Mouse (Mus musculus): ENCODE results near the gene Zscan5b. TPM values are rescaled to one million over a fixed set of nuclear protein-coding genes. Genes with fewer than 3 reads are reported as not detected.

Zscan5b gene
- polyA plus RNA-seq, 1 experiment from 2014 or later: not detected

DNA sequence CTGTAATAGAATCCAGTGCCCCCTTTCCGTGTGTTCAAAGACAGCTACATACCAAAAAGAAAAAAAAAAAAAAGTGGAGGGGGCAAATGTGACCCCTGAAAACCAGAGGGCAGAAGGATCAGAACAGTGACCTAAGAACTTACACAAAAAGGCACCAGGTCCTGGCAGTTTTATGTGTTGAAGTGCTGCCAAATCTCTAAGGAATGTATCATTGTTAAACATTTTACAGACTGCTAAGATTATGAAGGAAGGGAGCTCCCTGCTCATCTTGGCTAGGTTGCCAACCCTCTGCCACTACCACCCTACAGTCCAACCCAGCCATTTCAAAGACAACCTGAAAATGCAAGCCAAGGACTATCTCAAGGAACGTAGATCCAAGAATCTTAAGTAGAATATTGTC lies 35.9 kb upstream of the Zscan5b start:
- peaks cover 18% of the 10 kb centered on the region for H3K36me3 ChIP-seq (ENCODE audit: control insufficient read depth, insufficient read depth, low read length)
- no peak for ATAC-seq (replicated peaks; ENCODE audit: low FRiP score)
- WGBS: 91% methylated on average over 2 of the region's 2 CpGs

DNA sequence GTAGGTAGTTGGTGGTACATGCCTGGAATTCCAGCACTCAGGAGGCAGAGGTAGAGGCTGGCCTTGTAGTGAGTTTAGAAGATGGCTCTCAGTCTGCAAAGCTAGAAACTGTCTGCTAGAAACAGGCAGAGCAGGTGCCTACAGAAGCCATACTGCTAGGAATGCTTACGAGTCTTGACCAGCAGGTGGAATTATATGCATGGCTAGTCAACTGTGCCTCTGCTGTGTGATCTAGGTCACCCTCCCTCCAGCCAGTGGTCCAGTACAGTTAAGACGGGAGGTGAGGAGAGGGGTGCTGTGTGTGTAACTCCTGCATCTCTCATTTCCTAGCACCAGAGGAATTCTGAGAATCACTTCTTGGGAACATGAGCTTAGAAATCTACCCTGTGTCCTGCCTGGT lies 35.3 kb upstream of the Zscan5b start:
- Histone ChIP-seq H3K4me2 (ENCODE audit: low read depth, low read length, severe bottlenecking) (no peak overlapping the region), H3K36me3 (ENCODE audit: control insufficient read depth, insufficient read depth, low read length) (peaks cover 18% of the 10 kb centered on the region), H3K4me3 (ENCODE audit: low read depth, low read length) (no peak overlapping the region), H3K9ac (ENCODE audit: low read length) (no peak overlapping the region), H3K27ac (ENCODE audit: low read depth, low read length) (no peak overlapping the region), H3K27me3 (ENCODE audit: control insufficient read depth, insufficient read depth, low read length) (no peaks in the 10 kb centered on the region), H3K9me3 (ENCODE audit: control insufficient read depth, low read length) (no peaks in the 10 kb centered on the region), H3K4me1 (replicated peaks; ENCODE audit: control insufficient read depth, insufficient read depth, low read length) (no peaks in the 10 kb centered on the region)
- no peak for DNase-seq (ENCODE audit: low spot score)
- 89% methylated on average over 2 of the region's 2 CpGs for WGBS
- ATAC-seq (replicated peaks; ENCODE audit: low FRiP score): no peak

More for the DNA sequence above, 35.9 kb upstream of the Zscan5b start:
- H3K4me3 ChIP-seq (ENCODE audit: low read depth, low read length): no peak overlapping the region
- H3K27ac ChIP-seq (ENCODE audit: low read depth, low read length): no peak overlapping the region
- no peaks in the 10 kb centered on the region for H3K9me3 ChIP-seq (ENCODE audit: control insufficient read depth, low read length)
- H3K4me2 ChIP-seq (ENCODE audit: low read depth, low read length, severe bottlenecking): no peak overlapping the region
- DNase-seq (ENCODE audit: low spot score): no peak
- H3K4me1 ChIP-seq (replicated peaks; ENCODE audit: control insufficient read depth, insufficient read depth, low read length): no peaks in the 10 kb centered on the region
- H3K27me3 ChIP-seq (ENCODE audit: control insufficient read depth, insufficient read depth, low read length): no peaks in the 10 kb centered on the region
- no peak overlapping the region for H3K9ac ChIP-seq (ENCODE audit: low read length)

DNA sequence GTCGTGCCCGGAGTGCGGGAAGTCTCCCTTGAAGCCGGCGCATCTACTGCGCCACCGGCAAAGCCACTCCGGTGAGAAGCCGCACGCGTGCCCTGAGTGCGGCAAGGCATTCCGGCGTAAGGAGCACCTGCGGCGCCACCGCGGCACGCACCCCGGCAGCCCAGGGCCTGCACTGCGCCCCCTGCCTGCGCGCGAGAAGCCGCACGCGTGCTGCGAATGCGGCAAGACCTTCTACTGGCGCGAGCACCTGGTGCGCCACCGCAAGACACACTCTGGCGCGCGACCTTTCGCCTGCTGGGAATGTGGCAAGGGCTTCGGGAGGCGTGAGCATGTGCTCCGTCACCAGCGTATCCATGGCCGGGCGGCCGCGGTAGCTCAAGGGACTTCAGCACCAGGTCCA lies 32.5 kb upstream of the Zscan5b start:
- WGBS: 44% methylated on average over 45 of the region's 45 CpGs
- peaks cover 16% of the 10 kb centered on the region for H3K36me3 ChIP-seq (ENCODE audit: control insufficient read depth, insufficient read depth, low read length)
- H3K27ac ChIP-seq (ENCODE audit: low read depth, low read length): no peak overlapping the region
- no peak overlapping the region for H3K4me2 ChIP-seq (ENCODE audit: low read depth, low read length, severe bottlenecking)
- DNase-seq (ENCODE audit: low spot score) (no peak), ATAC-seq (replicated peaks; ENCODE audit: low FRiP score) (0 out of 2 replicates have a peak, but pooled peaks have one; percentile 4)
- H3K9ac ChIP-seq (ENCODE audit: low read length): no peak overlapping the region
- H3K27me3 ChIP-seq (ENCODE audit: control insufficient read depth, insufficient read depth, low read length): no peaks in the 10 kb centered on the region
- H3K9me3 ChIP-seq (ENCODE audit: control insufficient read depth, low read length): no peaks in the 10 kb centered on the region
- H3K4me3 ChIP-seq (ENCODE audit: low read depth, low read length): no peak overlapping the region
- no peaks in the 10 kb centered on the region for H3K4me1 ChIP-seq (replicated peaks; ENCODE audit: control insufficient read depth, insufficient read depth, low read length)

DNA sequence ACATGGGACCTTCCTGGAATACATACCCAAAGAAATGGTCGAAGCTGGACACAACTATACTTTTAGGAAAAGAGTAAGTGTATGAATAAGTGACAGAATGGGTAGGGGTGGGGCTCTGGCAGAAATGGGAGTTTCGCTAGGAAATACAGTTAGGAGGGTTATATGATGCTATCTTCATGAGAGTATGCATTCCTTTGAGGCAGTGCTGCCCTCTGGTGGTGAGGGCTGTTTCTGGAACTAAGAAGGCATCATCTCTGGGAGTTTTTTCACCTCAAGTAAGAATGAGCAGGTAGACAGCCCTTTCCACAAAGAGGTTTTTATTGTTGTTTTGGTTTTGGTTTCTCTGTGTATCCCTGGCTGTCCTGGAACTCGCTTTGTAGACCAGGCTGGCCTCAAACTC lies 30.7 kb upstream of the Zscan5b start:
- DNase-seq (ENCODE audit: low spot score) (peak; percentile 72), ATAC-seq (replicated peaks; ENCODE audit: low FRiP score) (peak; percentile 12; the same call in 1 of the 2 replicates)
- Histone ChIP-seq H3K36me3 (ENCODE audit: control insufficient read depth, insufficient read depth, low read length) (peaks cover 6% of the 10 kb centered on the region; the same call in 1 of the 2 replicates), H3K27ac (ENCODE audit: low read depth, low read length) (no peak overlapping the region), H3K4me3 (ENCODE audit: low read depth, low read length) (no peak overlapping the region), H3K4me1 (replicated peaks; ENCODE audit: control insufficient read depth, insufficient read depth, low read length) (no peaks in the 10 kb centered on the region), H3K9me3 (ENCODE audit: control insufficient read depth, low read length) (no peaks in the 10 kb centered on the region), H3K27me3 (ENCODE audit: control insufficient read depth, insufficient read depth, low read length) (no peaks in the 10 kb centered on the region), H3K4me2 (ENCODE audit: low read depth, low read length, severe bottlenecking) (no peak overlapping the region), H3K9ac (ENCODE audit: low read length) (no peak overlapping the region)
- 40% methylated on average over 3 of the region's 3 CpGs for WGBS

DNA sequence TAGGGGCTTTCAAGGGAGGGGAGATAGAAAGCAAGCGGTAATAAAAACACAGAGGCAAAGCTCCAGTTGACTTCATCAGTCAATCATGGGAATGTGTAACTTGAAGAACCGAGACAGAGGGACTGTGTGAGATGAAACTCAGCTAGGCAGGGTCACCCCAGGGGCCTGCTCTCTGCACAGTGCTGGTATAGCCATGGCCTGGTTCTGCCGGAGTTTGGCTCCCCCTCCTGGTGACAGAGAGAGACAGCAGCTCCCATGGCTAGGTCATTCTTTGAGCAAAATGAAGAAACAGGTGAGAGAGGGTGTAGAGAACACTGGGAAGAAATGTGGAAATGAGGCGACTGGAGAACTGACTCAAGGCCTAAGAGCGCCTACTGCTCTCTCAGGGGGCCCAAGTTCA lies 27.9 kb upstream of the Zscan5b start:
- ATAC-seq (replicated peaks; ENCODE audit: low FRiP score) (peak; percentile 71), DNase-seq (ENCODE audit: low spot score) (peak; percentile 82)
- no peak overlapping the region for H3K4me2 ChIP-seq (ENCODE audit: low read depth, low read length, severe bottlenecking)
- no peaks in the 10 kb centered on the region for H3K36me3 ChIP-seq (ENCODE audit: control insufficient read depth, insufficient read depth, low read length)
- 18% methylated on average over 5 of the region's 5 CpGs for WGBS
- H3K27me3 ChIP-seq (ENCODE audit: control insufficient read depth, insufficient read depth, low read length): no peaks in the 10 kb centered on the region
- H3K27ac ChIP-seq (ENCODE audit: low read depth, low read length): no peak overlapping the region
- no peak overlapping the region for H3K4me3 ChIP-seq (ENCODE audit: low read depth, low read length)
- no peaks in the 10 kb centered on the region for H3K4me1 ChIP-seq (replicated peaks; ENCODE audit: control insufficient read depth, insufficient read depth, low read length)
- H3K9ac ChIP-seq (ENCODE audit: low read length): no peak overlapping the region
- no peaks in the 10 kb centered on the region for H3K9me3 ChIP-seq (ENCODE audit: control insufficient read depth, low read length)

DNA sequence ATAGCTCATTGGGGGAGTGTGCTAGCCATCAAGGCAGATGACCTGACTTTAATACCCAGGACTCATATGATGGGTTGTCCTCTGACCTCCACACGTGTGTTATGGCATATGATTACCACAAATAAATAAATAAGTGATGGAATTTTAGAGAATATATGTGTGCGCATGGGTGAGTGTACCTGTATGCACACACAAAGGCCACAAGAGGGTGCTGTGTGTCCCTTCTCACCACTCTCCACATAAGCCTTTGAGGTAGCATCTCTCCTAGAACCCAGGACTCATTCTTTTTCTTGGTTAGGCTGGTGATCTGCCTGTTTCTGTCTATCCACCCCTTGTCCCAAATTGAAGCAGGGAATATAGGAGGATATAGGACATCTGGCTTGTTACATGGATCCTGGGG lies 26.3 kb upstream of the Zscan5b start:
- Histone ChIP-seq H3K9ac (ENCODE audit: low read length) (no peak overlapping the region), H3K4me3 (ENCODE audit: low read depth, low read length) (no peak overlapping the region), H3K27me3 (ENCODE audit: control insufficient read depth, insufficient read depth, low read length) (no peaks in the 10 kb centered on the region), H3K27ac (ENCODE audit: low read depth, low read length) (no peak overlapping the region), H3K36me3 (ENCODE audit: control insufficient read depth, insufficient read depth, low read length) (no peaks in the 10 kb centered on the region), H3K4me2 (ENCODE audit: low read depth, low read length, severe bottlenecking) (no peak overlapping the region), H3K4me1 (replicated peaks; ENCODE audit: control insufficient read depth, insufficient read depth, low read length) (no peaks in the 10 kb centered on the region), H3K9me3 (ENCODE audit: control insufficient read depth, low read length) (no peaks in the 10 kb centered on the region)
- 60% methylated on average over 2 of the region's 2 CpGs for WGBS
- ATAC-seq (replicated peaks; ENCODE audit: low FRiP score) (no peak), DNase-seq (ENCODE audit: low spot score) (no peak)

DNA sequence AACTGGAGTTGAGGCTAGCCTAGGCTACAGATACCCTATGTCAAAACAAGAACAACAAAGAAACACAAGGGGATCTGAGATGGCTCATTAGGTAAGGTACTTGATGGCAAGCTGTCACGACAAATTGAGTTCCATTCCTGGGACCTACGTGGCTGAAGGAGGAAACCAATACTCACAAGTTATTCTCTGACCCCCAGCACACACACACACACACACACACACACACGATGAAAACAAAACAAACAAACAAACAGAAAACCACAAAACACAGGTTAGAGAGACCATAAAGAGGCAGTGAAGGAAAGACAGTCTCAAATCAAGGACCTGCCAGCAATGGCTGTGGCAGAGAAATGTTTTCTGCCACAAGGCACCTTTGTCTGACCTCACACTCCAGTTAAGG lies 25.3 kb upstream of the Zscan5b start, which contains the start of gene Galp:
Gene Galp (plus strand): TSS at position 301 of the 400 bp plus-strand sequence.
- ATAC-seq (replicated peaks; ENCODE audit: low FRiP score) (no peak), DNase-seq (ENCODE audit: low spot score) (no peak)
- Histone ChIP-seq H3K27me3 (ENCODE audit: control insufficient read depth, insufficient read depth, low read length) (no peaks in the 10 kb centered on the region), H3K9me3 (ENCODE audit: control insufficient read depth, low read length) (no peaks in the 10 kb centered on the region), H3K4me1 (replicated peaks; ENCODE audit: control insufficient read depth, insufficient read depth, low read length) (no peaks in the 10 kb centered on the region), H3K9ac (ENCODE audit: low read length) (no peak within 1 kb of the TSS), H3K4me3 (ENCODE audit: low read depth, low read length) (no peak within 1 kb of the TSS), H3K27ac (ENCODE audit: low read depth, low read length) (no peak within 1 kb of the TSS), H3K36me3 (ENCODE audit: control insufficient read depth, insufficient read depth, low read length) (no peaks in the 10 kb centered on the region), H3K4me2 (ENCODE audit: low read depth, low read length, severe bottlenecking) (no peak within 1 kb of the TSS)
- WGBS: 77% methylated on average over 3 of the region's 3 CpGs

DNA sequence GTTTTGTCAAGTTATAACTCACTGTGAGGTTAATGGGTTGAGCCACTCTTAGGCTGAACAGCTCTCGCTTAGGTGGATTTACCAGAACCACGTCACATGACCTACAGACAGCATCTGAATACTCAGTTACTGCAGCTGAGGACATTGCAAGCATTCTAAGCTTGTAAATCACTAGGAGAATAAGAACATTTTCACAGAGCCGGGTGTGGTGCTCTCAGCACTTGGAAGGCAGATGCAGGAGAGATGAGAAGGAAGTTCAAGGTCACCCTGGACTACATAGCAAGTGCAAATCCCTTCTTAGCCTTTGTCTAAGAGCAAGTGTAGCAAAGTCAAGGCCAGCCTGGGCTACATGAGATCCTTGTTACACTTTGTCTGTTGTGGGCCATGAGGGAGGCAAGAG lies 17.9 kb upstream of the Zscan5b start:
- DNase-seq (ENCODE audit: low spot score) (no peak), ATAC-seq (replicated peaks; ENCODE audit: low FRiP score) (no peak)
- no peaks in the 10 kb centered on the region for H3K27me3 ChIP-seq (ENCODE audit: control insufficient read depth, insufficient read depth, low read length)
- no peak overlapping the region for H3K27ac ChIP-seq (ENCODE audit: low read depth, low read length)
- no peak overlapping the region for H3K9ac ChIP-seq (ENCODE audit: low read length)
- H3K4me2 ChIP-seq (ENCODE audit: low read depth, low read length, severe bottlenecking): no peak overlapping the region
- WGBS: 83% methylated on average over 3 of the region's 3 CpGs
- no peaks in the 10 kb centered on the region for H3K4me1 ChIP-seq (replicated peaks; ENCODE audit: control insufficient read depth, insufficient read depth, low read length)
- no peaks in the 10 kb centered on the region for H3K36me3 ChIP-seq (ENCODE audit: control insufficient read depth, insufficient read depth, low read length)
- H3K9me3 ChIP-seq (ENCODE audit: control insufficient read depth, low read length): 0 out of 2 replicates have a peak, but pooled peaks cover 2% of the 10 kb centered on the region
- no peak overlapping the region for H3K4me3 ChIP-seq (ENCODE audit: low read depth, low read length)

DNA sequence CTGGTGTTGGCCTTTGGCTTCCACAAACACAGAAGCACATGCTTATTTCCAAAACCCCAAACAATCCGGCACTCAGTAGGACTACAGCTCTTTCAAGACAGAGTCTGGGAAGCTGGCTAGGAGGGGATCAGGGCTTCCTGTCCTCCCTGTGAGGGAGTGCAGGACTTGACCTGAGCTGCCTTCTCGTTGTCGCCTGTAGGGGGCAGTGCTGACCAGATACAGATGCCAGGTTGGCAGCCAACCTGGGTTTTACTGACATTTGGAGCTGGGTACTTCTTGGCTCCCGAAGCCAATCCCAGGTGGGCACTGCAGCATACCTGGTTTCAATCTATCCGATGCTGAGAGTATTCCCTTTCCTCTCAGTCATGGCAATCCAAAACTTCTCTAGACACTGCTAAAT lies 8.9 kb upstream of the Zscan5b start:
- Histone ChIP-seq H3K4me1 (replicated peaks; ENCODE audit: control insufficient read depth, insufficient read depth, low read length) (no peaks in the 10 kb centered on the region), H3K9ac (ENCODE audit: low read length) (no peak overlapping the region), H3K9me3 (ENCODE audit: control insufficient read depth, low read length) (peaks cover 5% of the 10 kb centered on the region; the same call in 1 of the 2 replicates), H3K36me3 (ENCODE audit: control insufficient read depth, insufficient read depth, low read length) (no peaks in the 10 kb centered on the region), H3K4me3 (ENCODE audit: low read depth, low read length) (no peak overlapping the region), H3K27ac (ENCODE audit: low read depth, low read length) (no peak overlapping the region), H3K4me2 (ENCODE audit: low read depth, low read length, severe bottlenecking) (no peak overlapping the region), H3K27me3 (ENCODE audit: control insufficient read depth, insufficient read depth, low read length) (no peaks in the 10 kb centered on the region)
- ATAC-seq (replicated peaks; ENCODE audit: low FRiP score) (no peak), DNase-seq (ENCODE audit: low spot score) (no peak)
- WGBS: 47% methylated on average over 5 of the region's 5 CpGs
